Mouse (Mus musculus) myocyte (in vitro differentiated cells): ENCODE results near the gene Hspa1l. TPM values are rescaled to one million over a fixed set of nuclear protein-coding genes. Genes with fewer than 3 reads are reported as not detected.

Experiments used
- H3K27me3 ChIP-seq: one replicate; pipeline ENCODE4 v1.6.1; 2011; ENCODE audit not compliant: control insufficient read depth, insufficient read depth, insufficient read length
- H3K36me3 ChIP-seq: one replicate; pipeline ENCODE4 v1.6.1; 2011; ENCODE audit not compliant: control insufficient read depth, insufficient read depth
- H3K4me2 ChIP-seq: one replicate; pipeline ENCODE4 v1.6.1; 2011; ENCODE audit warnings: low read depth, control low read depth
- H3K4me3 ChIP-seq: one replicate; pipeline ENCODE4 v1.5.1; 2011; ENCODE audit warnings: mild to moderate bottlenecking, control low read depth, moderate library complexity
- H3K79me2 ChIP-seq: one replicate; pipeline ENCODE4 v1.6.1; 2011; ENCODE audit not compliant: control insufficient read depth, insufficient read depth
- H3ac ChIP-seq: one replicate; pipeline ENCODE4 v1.6.1; 2011; ENCODE audit not compliant: control insufficient read depth, insufficient read length
- CEBPB ChIP-seq: IDR thresholded peaks from 2 replicates; pipeline ENCODE4 v1.6.1; 2011; ENCODE audit warnings: mild to moderate bottlenecking, moderate library complexity; ENCODE audit not compliant: poor library complexity, insufficient read depth, severe bottlenecking
- E2F4 ChIP-seq: IDR thresholded peaks from one replicate; pipeline ENCODE4 v1.6.1; 2011; ENCODE audit warnings: mild to moderate bottlenecking, control low read depth, moderate library complexity; ENCODE audit not compliant: insufficient read depth
- MAX ChIP-seq: IDR thresholded peaks from one replicate; pipeline ENCODE4 v1.6.1; 2011; ENCODE audit warnings: low read depth, mild to moderate bottlenecking, control low read depth
- MYOD1 ChIP-seq, 3 experiments: IDR thresholded peaks; one replicate each; pipeline ENCODE4 v1.6.1; 2011; ENCODE audit warnings: control low read depth in 2 of 3, low read depth in 2 of 3, mild to moderate bottlenecking in 2 of 3, moderate library complexity in 1 of 3; ENCODE audit not compliant: insufficient read length in 2 of 3, control insufficient read depth in 1 of 3
- MYOG ChIP-seq, 3 experiments: IDR thresholded peaks; one replicate each; pipeline ENCODE4 v1.6.1; 2011; ENCODE audit warnings: control low read depth in 2 of 3, low read depth in 2 of 3, mild to moderate bottlenecking in 2 of 3; ENCODE audit not compliant: insufficient read length in 2 of 3, control insufficient read depth in 1 of 3, insufficient read depth in 1 of 3
- POLR2A ChIP-seq: IDR thresholded peaks from one replicate; pipeline ENCODE4 v1.6.1; 2011; ENCODE audit warnings: low read depth, mild to moderate bottlenecking, control low read depth, moderate library complexity; ENCODE audit not compliant: insufficient read length
- POLR2AphosphoS2 ChIP-seq: IDR thresholded peaks from one replicate; pipeline ENCODE4 v1.6.1; 2011; ENCODE audit warnings: low read depth, control low read depth; ENCODE audit not compliant: insufficient read length
- REST ChIP-seq: IDR thresholded peaks from one replicate; pipeline ENCODE4 v1.6.1; 2011; ENCODE audit warnings: mild to moderate bottlenecking, control low read depth, moderate library complexity; ENCODE audit not compliant: insufficient read depth, insufficient read length
- SRF ChIP-seq: IDR thresholded peaks from one replicate; pipeline ENCODE4 v1.6.1; 2011; ENCODE audit warnings: low read depth; ENCODE audit not compliant: control insufficient read depth, insufficient read length
- TCF12 ChIP-seq: IDR thresholded peaks from one replicate; pipeline ENCODE4 v1.6.1; 2011; ENCODE audit warnings: mild to moderate bottlenecking, control low read depth; ENCODE audit not compliant: poor library complexity, insufficient read depth, severe bottlenecking
- TCF3 ChIP-seq: IDR thresholded peaks from one replicate; pipeline ENCODE4 v1.6.1; 2011; ENCODE audit warnings: low read depth, control low read depth; ENCODE audit not compliant: insufficient read length
- USF1 ChIP-seq: IDR thresholded peaks from one replicate; pipeline ENCODE4 v1.6.1; 2011; ENCODE audit warnings: low read depth, mild to moderate bottlenecking, control low read depth, moderate library complexity
- polyA plus RNA-seq: library from polyadenylated mRNA; unstranded; fragments of >200 nt; fragmentation: generic; extraction: Trizol; gene quantifications from one replicate; pipeline ENCODE4 v1.2.1, GENCODE M21; 2012; ENCODE audit warnings: missing spikeins

Hspa1l gene
- polyA plus RNA-seq, 1 experiment: 1.3 TPM

DNA sequence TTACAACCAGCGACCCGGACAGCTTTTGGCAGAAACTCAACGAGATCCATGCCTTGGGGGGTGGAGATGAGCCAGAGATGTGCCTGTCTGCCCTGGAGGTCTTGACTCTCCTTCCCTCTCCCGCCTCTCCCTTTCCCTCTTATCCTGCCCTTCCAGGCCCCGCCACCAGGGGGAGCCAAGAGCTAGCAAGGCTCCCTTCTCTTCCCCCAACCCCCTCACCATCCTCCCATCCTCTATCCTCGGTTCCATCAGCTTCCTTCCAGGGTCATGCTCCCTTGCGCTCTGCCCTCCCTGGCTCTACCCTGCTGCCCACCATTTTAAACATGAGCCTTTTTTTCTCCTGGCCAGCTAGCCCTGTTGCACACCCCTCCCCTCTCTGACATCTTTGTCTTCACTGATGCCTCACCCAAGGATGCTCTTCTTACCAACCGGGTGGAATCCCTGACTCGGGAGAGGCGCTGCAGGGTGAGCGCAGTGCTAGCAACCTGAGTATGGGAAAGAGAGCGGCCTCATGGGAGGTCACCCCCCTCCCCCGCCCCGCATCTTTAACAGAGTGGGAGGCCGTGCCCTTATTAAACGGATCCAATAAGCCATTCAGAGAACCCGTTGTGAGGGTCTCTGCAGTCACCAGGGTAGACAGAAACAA lies 48.8 kb downstream of the Hspa1l start:
- no peak overlapping the region for H3K4me3 ChIP-seq
- no peak overlapping the region for H3ac ChIP-seq
- no peaks in the 10 kb centered on the region for H3K36me3 ChIP-seq
- H3K4me2 ChIP-seq: no peak overlapping the region
- no peak for TF ChIP-seq E2F4
- no peak for TF ChIP-seq TCF12
- no peak for TF ChIP-seq MYOG (IDR thresholded peaks at IDR 0.05; ENCODE audit: control insufficient read depth in 1 of 3, insufficient read depth in 1 of 3, insufficient read length in 2 of 3, low read depth in 2 of 3)
- TF ChIP-seq USF1: no peak
- TF ChIP-seq MAX: no peak
- no peak for TF ChIP-seq TCF3
- TF ChIP-seq POLR2A: no peak
- TF ChIP-seq REST: no peak
- TF ChIP-seq POLR2AphosphoS2: no peak
- TF ChIP-seq MYOD1 (IDR thresholded peaks at IDR 0.05; ENCODE audit: control insufficient read depth in 1 of 3, insufficient read length in 2 of 3, low read depth in 2 of 3): no peak
- TF ChIP-seq SRF: no peak
- no peak for TF ChIP-seq CEBPB
- no peaks in the 10 kb centered on the region for H3K79me2 ChIP-seq
- no peaks in the 10 kb centered on the region for H3K27me3 ChIP-seq

- Histone ChIP-seq H3K4me3 (no peak overlapping the region), H3K4me2 (no peak overlapping the region), H3K36me3 (no peaks in the 10 kb centered on the region), H3ac (no peak overlapping the region), H3K27me3 (no peaks in the 10 kb centered on the region), H3K79me2 (no peaks in the 10 kb centered on the region)
- TF ChIP-seq MAX: no peak
- no peak for TF ChIP-seq TCF12
- no peak for TF ChIP-seq E2F4
- no peak for TF ChIP-seq MYOG (IDR thresholded peaks at IDR 0.05; ENCODE audit: control insufficient read depth in 1 of 3, insufficient read depth in 1 of 3, insufficient read length in 2 of 3, low read depth in 2 of 3)
- no peak for TF ChIP-seq POLR2A
- no peak for TF ChIP-seq MYOD1 (IDR thresholded peaks at IDR 0.05; ENCODE audit: control insufficient read depth in 1 of 3, insufficient read length in 2 of 3, low read depth in 2 of 3)
- TF ChIP-seq SRF: no peak
Observed at GRCm38 (mm10) chr17:35021842-35022477, 49.5 kb downstream of the Hspa1l start.

- Histone ChIP-seq H3ac (no peak overlapping the region), H3K27me3 (no peaks in the 10 kb centered on the region), H3K4me2 (no peak overlapping the region), H3K36me3 (no peaks in the 10 kb centered on the region), H3K4me3 (no peak overlapping the region), H3K79me2 (no peaks in the 10 kb centered on the region)
- no peak for TF ChIP-seq USF1
Observed at GRCm38 (mm10) chr17:35022541-35023060, 50.1 kb downstream of the Hspa1l start.

GRCm38 (mm10) chr17:35023221-35023620 lies 50.7 kb downstream of the Hspa1l start:
- Histone ChIP-seq H3K4me2 (no peak overlapping the region), H3K79me2 (no peaks in the 10 kb centered on the region), H3ac (no peak overlapping the region), H3K27me3 (no peaks in the 10 kb centered on the region), H3K36me3 (no peaks in the 10 kb centered on the region), H3K4me3 (no peak overlapping the region)
- TF ChIP-seq MYOG (IDR thresholded peaks at IDR 0.05; ENCODE audit: control insufficient read depth in 1 of 3, insufficient read depth in 1 of 3, insufficient read length in 2 of 3, low read depth in 2 of 3): no peak
- no peak for TF ChIP-seq TCF12
- TF ChIP-seq MYOD1 (IDR thresholded peaks at IDR 0.05; ENCODE audit: control insufficient read depth in 1 of 3, insufficient read length in 2 of 3, low read depth in 2 of 3): no peak
- TF ChIP-seq USF1: no peak
- no peak for TF ChIP-seq POLR2AphosphoS2
- no peak for TF ChIP-seq E2F4
- no peak for TF ChIP-seq REST
- no peak for TF ChIP-seq MAX
- TF ChIP-seq TCF3: no peak
- no peak for TF ChIP-seq POLR2A

DNA sequence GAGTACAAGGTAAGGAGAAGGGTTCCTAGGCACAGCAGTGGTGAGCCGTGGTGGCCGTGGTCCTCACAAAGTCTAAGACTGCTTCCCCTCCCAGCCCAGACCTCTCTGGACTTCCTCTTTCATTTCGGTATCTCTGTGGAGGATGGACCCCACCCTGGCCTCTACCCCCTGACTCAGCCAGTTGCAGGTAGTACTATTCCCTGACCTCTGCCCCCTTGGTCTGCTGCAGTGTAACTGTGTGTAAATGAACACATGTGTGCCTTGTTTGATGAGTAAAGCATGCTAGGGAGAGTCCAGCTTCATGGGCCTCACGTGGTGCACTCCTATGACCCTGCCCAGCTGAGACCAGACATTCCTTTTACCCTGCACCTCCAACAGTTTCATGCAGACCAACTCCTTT lies 51.3 kb downstream of the Hspa1l start:
- H3K36me3 ChIP-seq: no peaks in the 10 kb centered on the region
- no peak overlapping the region for H3ac ChIP-seq
- H3K4me3 ChIP-seq: no peak overlapping the region
- H3K79me2 ChIP-seq: no peaks in the 10 kb centered on the region
- TF ChIP-seq MYOG (IDR thresholded peaks at IDR 0.05; ENCODE audit: control insufficient read depth in 1 of 3, insufficient read depth in 1 of 3, insufficient read length in 2 of 3, low read depth in 2 of 3): no peak
- no peak for TF ChIP-seq REST
- TF ChIP-seq MYOD1 (IDR thresholded peaks at IDR 0.05; ENCODE audit: control insufficient read depth in 1 of 3, insufficient read length in 2 of 3, low read depth in 2 of 3): no peak
- TF ChIP-seq SRF: no peak
- TF ChIP-seq TCF3: no peak
- TF ChIP-seq POLR2AphosphoS2: no peak
- no peak for TF ChIP-seq MAX
- TF ChIP-seq USF1: no peak
- H3K27me3 ChIP-seq: no peaks in the 10 kb centered on the region
- no peak overlapping the region for H3K4me2 ChIP-seq
